Mouse (Mus musculus): ENCODE data around the gene Zfp57.
"Not testable (repeated sequence)": the region's sequence is repeated elsewhere in the genome, so short reads cannot be mapped to it uniquely, and the experiment has no call there.

Zfp57 gene

GRCm38 (mm10) chr17:37000863-37001262 is at the start of gene Zfp57:
Gene Zfp57, plus strand, starts transcription at chr17:37001163.
- no peak for DNase-seq

DNA sequence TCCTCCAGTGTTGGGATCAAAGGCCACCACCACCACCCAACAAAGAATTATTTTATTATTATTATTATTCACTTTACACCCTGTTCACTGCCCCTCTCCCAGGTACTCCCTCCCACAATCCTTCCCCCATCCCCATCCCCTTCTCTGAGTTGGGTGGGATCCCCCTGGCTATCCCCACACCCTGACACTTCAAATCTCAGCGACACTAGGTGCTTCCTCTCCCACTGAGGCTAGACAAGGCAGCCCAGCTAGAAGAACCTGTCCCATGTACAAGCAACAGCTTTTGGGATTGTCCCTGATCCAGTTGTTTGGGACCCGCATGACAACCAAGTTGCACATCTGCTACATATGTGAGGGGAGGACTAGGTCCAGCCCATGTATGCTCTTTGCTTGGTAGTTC is 48.3 kb upstream of the Zfp57 start:
- DNase-seq = no peak

DNA sequence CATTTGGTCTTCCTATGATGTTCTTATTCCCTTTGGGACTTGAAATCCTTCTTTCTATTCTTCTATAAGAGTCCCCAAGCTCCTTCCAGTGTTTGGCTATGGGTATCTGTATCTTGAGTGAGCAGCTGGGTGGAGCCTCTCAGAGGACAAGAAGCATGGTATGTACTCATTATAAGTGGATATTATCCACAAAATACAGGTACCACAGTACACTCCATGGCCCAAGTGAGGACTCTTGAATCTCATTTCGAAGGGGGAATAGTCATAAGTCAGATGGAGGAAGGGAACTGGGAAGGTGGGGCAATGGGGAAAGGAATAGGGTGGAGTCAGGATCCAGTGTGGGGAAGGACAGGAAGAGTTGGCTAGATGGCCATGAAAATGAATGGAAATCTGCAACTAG is 47.9 kb upstream of the Zfp57 start:
- no peak for DNase-seq

DNA sequence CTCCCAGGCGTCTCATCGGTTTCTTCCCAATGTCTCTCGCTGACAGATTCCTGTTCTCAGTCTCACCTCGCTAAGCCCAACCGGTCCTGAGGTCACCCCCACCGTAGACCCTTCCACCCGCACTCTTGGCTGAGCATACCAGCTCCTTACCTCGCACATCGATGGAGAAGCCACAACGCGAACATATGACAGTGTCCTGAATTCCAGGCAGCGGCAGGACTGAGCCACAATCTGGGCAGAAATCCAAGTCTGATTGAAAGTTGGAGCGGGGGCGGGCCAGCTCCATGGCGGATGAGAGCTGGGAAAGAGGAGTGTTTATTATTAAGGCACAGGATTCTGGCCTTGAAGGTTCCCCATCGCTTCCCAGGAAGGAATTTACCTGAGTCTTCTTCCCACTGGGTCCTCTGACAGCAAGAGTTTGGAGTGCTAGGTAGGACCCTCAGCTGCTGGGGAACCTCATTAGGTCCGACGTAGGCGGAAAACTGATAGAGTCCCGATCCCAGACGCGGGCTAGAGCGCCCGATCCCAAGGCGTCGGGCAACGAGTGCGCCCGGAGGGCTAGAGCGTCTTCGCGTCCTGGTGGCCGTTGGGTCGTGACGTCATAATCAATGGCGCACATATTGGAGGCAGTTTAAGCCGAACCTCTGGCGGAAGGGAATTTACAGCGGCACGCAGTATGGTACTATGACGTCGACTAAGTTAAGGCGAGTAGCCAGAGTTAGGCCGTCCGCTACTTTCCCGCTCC is 42.8 kb upstream of the Zfp57 start, which contains the start of the genes Znrd1 and Znrd1as:
TSS of gene Znrd1 (minus strand) at position 561 of the 745 bp plus-strand sequence.
TSS of gene Znrd1as (plus strand) at position 594 of the 745 bp plus-strand sequence.
- DNase-seq = peak; percentile 98

DNA sequence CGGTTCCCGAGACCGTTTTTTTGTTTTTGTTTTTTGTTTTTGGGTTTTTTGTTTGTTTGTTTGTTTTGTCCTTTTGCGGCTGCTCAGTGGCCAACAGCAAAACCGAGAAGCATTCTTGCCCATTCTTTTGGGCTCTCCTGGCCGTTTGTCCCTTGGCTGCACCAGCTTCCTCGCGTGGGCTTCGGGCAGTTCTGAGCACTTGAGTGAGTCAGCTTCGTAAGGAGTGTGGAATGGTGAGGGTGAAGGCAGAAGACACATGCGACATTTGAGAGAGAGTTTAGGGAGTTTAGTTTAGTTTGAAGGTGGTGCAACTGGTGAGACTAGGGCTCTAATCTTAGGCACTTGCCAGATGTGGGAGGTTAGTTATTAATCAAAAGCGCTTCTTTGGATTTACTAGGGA is 42.1 kb upstream of the Zfp57 start:
- DNase-seq = no peak

DNA sequence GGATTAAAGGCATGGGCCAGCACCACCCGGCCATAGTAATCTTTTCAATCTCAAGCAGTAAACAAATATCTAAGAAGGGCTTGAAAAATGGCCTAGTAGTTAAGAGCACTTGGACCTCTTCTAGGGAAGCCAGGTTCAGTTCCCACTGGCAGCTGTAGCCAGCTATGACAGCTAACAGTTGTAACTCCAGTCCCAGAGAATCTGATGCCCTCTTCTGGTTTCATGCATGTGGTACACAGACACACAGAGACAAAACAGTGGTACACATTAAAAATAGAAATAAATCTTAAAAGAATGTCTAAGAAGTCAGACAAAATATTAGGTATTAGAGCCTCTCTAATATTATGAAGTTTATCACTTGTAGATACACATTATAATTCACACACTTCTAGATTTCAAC is 39.8 kb upstream of the Zfp57 start:
- DNase-seq = no peak

DNA sequence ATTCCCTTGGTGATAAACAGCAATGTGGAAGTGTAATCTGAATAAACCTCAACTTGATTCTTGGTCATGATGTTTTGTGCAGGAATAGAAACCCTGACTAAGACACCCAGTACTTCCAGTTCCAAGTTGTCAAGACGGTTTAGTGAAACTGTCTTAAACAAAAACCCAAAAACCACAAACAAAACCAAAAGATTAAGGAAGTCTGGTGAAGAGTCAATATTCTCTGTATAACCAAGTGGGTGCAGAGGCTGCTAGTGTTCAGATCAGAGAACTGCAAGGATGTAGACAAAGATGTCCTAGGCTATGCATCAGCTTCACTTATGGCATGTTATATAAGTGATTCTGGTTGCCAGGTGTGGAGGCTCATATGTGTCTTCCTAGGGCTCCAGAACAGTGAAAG is 34.1 kb upstream of the Zfp57 start:
- no peak for DNase-seq

DNA sequence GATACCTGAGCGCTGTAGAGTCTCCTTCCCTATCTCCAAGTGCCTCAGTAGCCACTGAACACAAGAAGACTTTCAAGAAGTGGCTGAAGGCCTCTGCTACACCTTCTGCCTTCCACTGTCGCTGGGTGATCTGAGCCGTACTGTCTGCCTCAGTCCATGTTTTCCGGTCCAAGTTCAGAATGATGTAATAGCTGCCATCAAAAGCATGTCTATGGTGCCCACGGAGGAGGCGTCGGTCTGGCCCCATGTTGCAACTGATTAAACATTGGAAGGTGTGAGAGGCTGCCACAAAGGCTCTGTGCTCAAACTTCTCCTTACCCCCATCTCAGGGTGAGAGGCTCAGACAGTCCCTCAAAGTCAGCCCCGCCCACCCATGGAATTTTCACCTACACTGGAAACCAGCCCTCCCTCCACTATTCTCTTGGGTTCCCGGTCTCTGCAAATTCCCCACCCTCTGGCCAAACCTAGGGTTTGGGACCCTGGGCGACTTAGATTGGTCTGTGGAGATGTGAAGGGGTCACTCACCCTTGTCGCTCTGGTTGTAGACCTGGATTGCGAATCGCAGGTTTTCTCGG is 30.6 kb upstream of the Zfp57 start:
- DNase-seq = no peak

- DNase-seq = no peak
These were observed 29.7 kb upstream of the Zfp57 start for GRCm38 (mm10) chr17:36971172-36971850.

DNA sequence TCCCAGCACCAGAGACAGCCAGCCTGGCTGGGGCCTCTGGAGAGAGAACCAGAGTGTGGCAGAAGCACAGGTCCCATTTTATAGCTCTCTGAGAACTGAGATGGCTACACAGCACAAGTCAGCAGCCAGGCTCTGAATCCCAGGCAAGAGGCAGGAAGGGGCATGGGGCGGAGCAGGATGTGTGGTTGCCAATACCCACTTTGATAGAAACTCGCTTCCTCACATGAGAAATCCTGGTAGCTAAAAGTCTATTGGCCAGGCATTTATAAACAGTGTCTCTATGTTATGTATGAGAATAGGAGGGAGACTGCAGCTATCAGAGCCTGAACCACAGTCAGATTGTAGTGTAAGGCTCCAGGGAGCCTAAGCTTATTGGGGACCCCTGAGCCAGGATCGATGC is 28.2 kb upstream of the Zfp57 start:
- no peak for DNase-seq

DNA sequence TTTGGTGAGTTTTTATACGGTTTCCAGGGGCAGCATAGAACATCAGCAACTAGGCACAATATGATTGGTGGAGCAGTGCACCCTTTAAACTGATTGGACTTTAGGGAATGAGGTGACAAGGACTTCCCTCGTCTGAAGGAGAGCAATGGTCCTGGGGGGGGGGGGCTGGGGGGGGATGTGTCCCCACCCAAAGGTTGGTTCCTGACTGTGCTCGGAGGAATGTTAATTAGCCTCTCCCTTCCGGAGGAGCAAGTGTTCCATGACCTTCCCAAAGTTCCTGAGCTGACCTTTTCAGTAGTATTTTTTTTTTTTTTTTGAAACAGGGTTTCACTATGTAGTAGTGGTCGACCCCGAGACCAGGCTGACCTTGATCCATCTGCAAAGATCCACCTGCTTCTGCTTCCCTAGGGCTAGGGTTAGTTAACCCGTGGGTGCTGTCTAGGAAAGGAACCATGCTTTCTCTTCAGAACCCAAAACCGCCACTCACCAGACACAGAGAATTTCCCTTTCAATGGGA is 27.6 kb upstream of the Zfp57 start:
- DNase-seq = no peak

DNA sequence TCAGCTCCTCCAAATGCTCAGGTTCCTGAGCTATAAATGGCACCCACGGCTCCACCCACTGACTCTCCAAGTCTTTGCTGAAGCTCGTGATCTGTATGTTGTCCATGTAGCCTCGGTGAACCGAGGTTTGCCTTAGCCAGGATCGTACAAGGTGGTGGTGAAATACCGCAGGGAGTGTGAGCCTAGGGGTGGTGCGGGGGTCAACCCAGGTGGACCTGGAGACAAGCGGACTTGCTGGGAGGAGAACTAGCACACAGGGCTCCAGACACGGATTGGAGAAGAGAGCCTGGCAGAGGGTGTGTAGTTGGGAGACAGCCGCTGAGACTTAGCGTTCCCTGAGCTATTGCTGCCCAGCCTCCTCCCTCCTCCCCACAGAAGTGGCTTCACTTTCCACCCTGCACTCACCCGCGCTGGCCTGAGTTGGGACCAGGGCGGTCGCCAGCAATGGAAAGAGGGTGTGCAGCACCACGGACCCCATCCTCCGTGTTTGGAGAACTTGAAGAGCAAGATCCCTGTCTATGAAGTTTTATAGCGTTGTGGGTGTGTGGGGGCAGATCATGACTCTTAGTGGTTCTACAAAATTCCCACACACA is 19.6 kb upstream of the Zfp57 start, which contains the start of gene 2410137M14Rik:
TSS of gene 2410137M14Rik (minus strand) at position 17 of the 593 bp plus-strand sequence.
- DNase-seq = no peak

- no peak for DNase-seq
These were observed 19.1 kb upstream of the Zfp57 start for GRCm38 (mm10) chr17:36981845-36982244.

- DNase-seq = no peak
These were observed 18.5 kb upstream of the Zfp57 start for GRCm38 (mm10) chr17:36982253-36983155.

DNA sequence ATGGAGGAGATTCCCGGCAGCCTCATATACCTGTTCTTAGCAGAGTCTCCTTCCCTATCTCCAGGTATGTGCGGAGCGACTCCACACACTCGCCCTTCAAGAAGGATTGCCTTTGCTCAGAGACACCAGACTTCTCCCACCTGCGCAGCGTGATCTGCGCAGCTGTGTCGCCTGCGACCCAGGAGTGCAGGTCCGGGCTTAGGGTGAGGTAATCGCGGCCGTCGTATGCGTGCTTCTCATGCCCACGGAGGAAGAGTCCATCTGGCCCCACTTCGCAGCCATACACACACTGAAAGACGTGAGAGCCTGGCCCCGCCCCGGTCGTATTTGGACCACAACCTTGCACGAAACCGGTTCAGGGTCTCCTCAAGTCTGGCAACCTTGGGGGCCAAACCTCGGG is 12.5 kb upstream of the Zfp57 start:
- no peak for DNase-seq

DNA sequence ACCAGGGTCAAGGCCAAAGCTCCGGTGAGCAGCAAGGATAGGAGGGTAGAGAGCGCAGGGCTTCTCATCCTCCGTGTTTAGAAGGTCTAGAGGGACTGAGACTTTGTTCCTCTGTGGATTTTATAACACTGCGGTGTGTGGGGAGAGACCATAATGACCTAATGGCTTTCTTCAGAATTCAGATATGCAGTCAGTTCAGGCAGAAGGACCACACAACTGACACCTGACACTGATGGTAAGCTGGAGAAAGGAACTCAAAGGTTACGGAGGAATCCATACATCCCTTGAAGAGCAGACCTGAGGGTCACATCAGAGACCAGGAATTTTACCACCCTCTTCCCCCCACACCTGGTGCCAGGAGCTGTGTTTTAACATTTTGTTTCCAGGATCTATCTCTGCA is 11.5 kb upstream of the Zfp57 start, which contains the start of gene H2-M5:
TSS of gene H2-M5 (minus strand) at position 101 of the 400 bp plus-strand sequence.
- no peak for DNase-seq

GRCm38 (mm10) chr17:36990630-36991029 is 10.3 kb upstream of the Zfp57 start:
- DNase-seq = not testable (repeated sequence)

- no peak for DNase-seq
These were observed 8.4 kb upstream of the Zfp57 start for GRCm38 (mm10) chr17:36992336-36993104.

- no peak for DNase-seq
These were observed 7.1 kb upstream of the Zfp57 start for GRCm38 (mm10) chr17:36993770-36994325.

DNA sequence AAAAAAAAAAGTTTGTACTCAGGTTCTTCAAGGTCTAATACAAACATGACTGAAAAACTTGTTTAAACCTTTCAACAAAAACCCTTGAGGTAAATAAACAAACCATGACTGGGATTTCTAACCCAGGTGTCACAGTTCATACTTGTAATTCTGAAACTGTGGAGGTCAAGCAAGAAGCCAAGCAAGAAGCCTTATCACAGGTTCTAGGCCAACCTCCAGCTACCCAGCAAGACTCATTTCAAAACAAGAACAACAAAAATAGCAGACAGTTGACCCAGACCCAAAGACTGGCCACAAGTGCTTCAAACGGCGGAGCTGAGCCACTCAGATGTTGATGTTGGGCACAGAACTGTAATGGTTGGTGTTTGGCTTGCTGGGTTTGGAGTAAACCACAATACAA is 6.4 kb upstream of the Zfp57 start:
- no peak for DNase-seq

GRCm38 (mm10) chr17:36995448-36995847 is 5.5 kb upstream of the Zfp57 start:
- DNase-seq = no peak

Data from kidney, postnatal 14 days (tissue).